Comparison of ENCODE assay signal across 8 mouse cellular contexts in genomic region chr7:45102940-45103585, GRCm38 (mm10). TPM values are rescaled to one million over a fixed set of nuclear protein-coding genes. Genes with fewer than 3 reads are reported as not detected.
DNase-seq lines count a peak whose midpoint lies in the region; ATAC-seq and TF ChIP-seq lines count a peak whose summit lies in the region.

No protein-coding gene starts in this region.

- H3K4me2 ChIP-seq in hindbrain, embryonic 15.5 days = peak overlapping the region; percentile 26
- H3K4me2 ChIP-seq in liver, embryonic 11.5 days = peak overlapping the region; percentile 57

- no peak overlapping the region for H3K9ac ChIP-seq in MEL (ENCODE audit: control insufficient read depth, low read depth, low read length, poor library complexity, severe bottlenecking)
- no peak overlapping the region for H3K9ac ChIP-seq in hindbrain, embryonic 15.5 days
- 0 out of 2 replicates have a peak overlapping the region, but pooled peaks have one; percentile 35 for H3K9ac ChIP-seq in liver, embryonic 11.5 days (ENCODE audit: low read depth, low read length)

- H3K27ac ChIP-seq in MEL (ENCODE audit: control insufficient read depth, low read depth, low read length) = no peak overlapping the region
- peak overlapping the region; percentile 50; the same call in 1 of the 2 replicates for H3K27ac ChIP-seq in hindbrain, embryonic 15.5 days (replicated peaks)
- peak overlapping the region; percentile 50; the same call in 1 of the 2 replicates for H3K27ac ChIP-seq in liver, embryonic 11.5 days (ENCODE audit: low read depth, low read length)

- H3K9me3 ChIP-seq in MEL (replicated peaks; ENCODE audit: insufficient read depth, low read length) = no peaks in the 10 kb centered on the region
- no peaks in the 10 kb centered on the region for H3K9me3 ChIP-seq in hindbrain, embryonic 15.5 days
- H3K9me3 ChIP-seq in liver, embryonic 11.5 days (ENCODE audit: control insufficient read depth, low read length) = no peaks in the 10 kb centered on the region

- H3K4me1 ChIP-seq in MEL (ENCODE audit: control insufficient read depth in 1 of 2, insufficient read depth in 2 of 2, low read length in 2 of 2) = peaks cover 2 to 11% of the 10 kb centered on the region in 2 experiments; a peak in 3 of 4 replicates
- H3K4me1 ChIP-seq in hindbrain, embryonic 15.5 days (replicated peaks) = no peaks in the 10 kb centered on the region
- peaks cover 6% of the 10 kb centered on the region for H3K4me1 ChIP-seq in liver, embryonic 11.5 days (replicated peaks; ENCODE audit: control insufficient read depth, insufficient read depth, low read length)

- no peak for TF ChIP-seq RAD21 in MEL (IDR thresholded peaks at IDR 0.05; ENCODE audit: low read depth, low read length)

- no peak for TF ChIP-seq POLR2A in MEL (IDR thresholded peaks at IDR 0.05; ENCODE audit: control insufficient read depth in 1 of 2, insufficient read depth in 1 of 2, low read depth in 1 of 2, low read length in 2 of 2, poor library complexity in 1 of 2)

- no peak for TF ChIP-seq CTCF in MEL (IDR thresholded peaks at IDR 0.05 in 2 of 3, conservative IDR thresholded peaks at IDR 0.05 in 1 of 3; ENCODE audit: control insufficient read depth in 1 of 3, insufficient read depth in 1 of 3, low read depth in 2 of 3, low read length in 3 of 3, poor library complexity in 1 of 3, severe bottlenecking in 1 of 3)

- H3K36me3 ChIP-seq in MEL (ENCODE audit: control insufficient read depth in 1 of 2, insufficient read depth in 2 of 2, low read length in 2 of 2) = no peaks in the 10 kb centered on the region
- no peaks in the 10 kb centered on the region for H3K36me3 ChIP-seq in hindbrain, embryonic 15.5 days
- H3K36me3 ChIP-seq in liver, embryonic 11.5 days (ENCODE audit: control insufficient read depth, insufficient read depth, low read length) = no peaks in the 10 kb centered on the region

- no peak for TF ChIP-seq EP300 in MEL (IDR thresholded peaks at IDR 0.05; ENCODE audit: low read depth in 1 of 2, low read length in 2 of 2)

- no peak for ATAC-seq in hindbrain, embryonic 15.5 days (ENCODE audit: low FRiP score, low read depth)
- ATAC-seq in liver, embryonic 11.5 days (replicated peaks; ENCODE audit: low FRiP score) = no peak

- peak; percentile 49 for DNase-seq in adrenal gland, postnatal 10 days
- DNase-seq in adrenal gland, adult 8-10 months = no peak
- DNase-seq in MEL (ENCODE audit: low read depth, low spot score) = no peak
- DNase-seq in liver, embryonic 11.5 days (ENCODE audit: low spot score) = no peak
- DNase-seq in frontal cortex, postnatal 36 days (ENCODE audit: low spot score in 2 of 2) = no peak
- no peak for DNase-seq in spleen, adult 12 weeks (ENCODE audit: low spot score)
- DNase-seq in thymus, postnatal 4 days = no peak

- 79% methylated on average over 9 of the region's 9 CpGs for WGBS in hindbrain, embryonic 15.5 days
- WGBS in liver, embryonic 11.5 days = 62% methylated on average over 9 of the region's 9 CpGs

- no peak overlapping the region for H3K4me3 ChIP-seq in MEL (ENCODE audit: control insufficient read depth in 1 of 2, insufficient read depth in 1 of 2, low read depth in 2 of 2, low read length in 2 of 2)
- H3K4me3 ChIP-seq in hindbrain, embryonic 15.5 days = peak overlapping the region; percentile 18; the same call in 1 of the 2 replicates
- H3K4me3 ChIP-seq in liver, embryonic 11.5 days (ENCODE audit: low read depth, low read length) = peak overlapping the region; percentile 5

- H3K27me3 ChIP-seq in MEL (ENCODE audit: control insufficient read depth in 1 of 2, insufficient read depth in 2 of 2, low read length in 2 of 2) = no peaks in the 10 kb centered on the region
- no peaks in the 10 kb centered on the region for H3K27me3 ChIP-seq in hindbrain, embryonic 15.5 days
- H3K27me3 ChIP-seq in liver, embryonic 11.5 days (replicated peaks; ENCODE audit: control insufficient read depth, insufficient read depth, low read length) = no peaks in the 10 kb centered on the region

- no peaks in the 10 kb centered on the region for H3K79me2 ChIP-seq in MEL (ENCODE audit: control insufficient read depth, insufficient read depth, low read length, poor library complexity)

TF ChIP-seq in MEL, 35 proteins besides CTCF, POLR2A, EP300 and RAD21:
- TF ChIP-seq USF1 (IDR thresholded peaks at IDR 0.05; ENCODE audit: low read depth, low read length) (0 out of 2 replicates have a peak, but pooled peaks have one; percentile 21), ELF1 (IDR thresholded peaks at IDR 0.05; ENCODE audit: low read depth, low read length) (no peak)

RNA-seq across cellular contexts. Expression of gene Fcgrt, which starts 0.6 kb away (rescaled TPM):
- total RNA-seq in adrenal gland, postnatal 10 days (2021) = 100 to 1,000 TPM; 169 to 185 TPM
- total RNA-seq in adrenal gland, adult 8-10 months (2022) = 100 to 1,000 TPM; 105 to 151 (median 125) TPM
- total RNA-seq in MEL (2012; rRNA removed) = 0.26 and 0.27 TPM in 2 replicates
- 1 to 10 TPM in 1 of 2 experiments, not detected in 1; 1.7 TPM for polyA plus RNA-seq in MEL (2012; ENCODE audit: insufficient read depth in 1 of 2, insufficient read length in 2 of 2, low read depth in 1 of 2, low replicate concordance in 2 of 2, missing spikeins in 1 of 2)
- 33.9 and 36.9 TPM in 2 replicates for polyA plus RNA-seq in hindbrain, embryonic 15.5 days (2015; fragmentation: Nextera tagmentation; extraction: Ambion mirVana)
- polyA plus RNA-seq in liver, embryonic 11.5 days (2014; fragmentation: Nextera tagmentation; extraction: Ambion mirVana) = 33.2 and 33.8 TPM in 2 replicates

RNA-seq across cellular contexts. Expression of gene Rcn3, which starts 11.0 kb away (rescaled TPM):
- 10 to 100 TPM; 65.2 to 71.2 TPM for total RNA-seq in adrenal gland, postnatal 10 days (2021)
- total RNA-seq in adrenal gland, adult 8-10 months (2022) = 10 to 100 TPM; 33.1 to 51.0 (median 37.1) TPM
- total RNA-seq in MEL (2012; rRNA removed) = 16.0 and 29.3 TPM in 2 replicates
- polyA plus RNA-seq in MEL (2012; ENCODE audit: insufficient read depth in 1 of 2, insufficient read length in 2 of 2, low read depth in 1 of 2, low replicate concordance in 2 of 2, missing spikeins in 1 of 2) = 10 to 100 TPM in 1 of 2 experiments, not detected in 1; 43.0 TPM
- polyA plus RNA-seq in hindbrain, embryonic 15.5 days (2015; fragmentation: Nextera tagmentation; extraction: Ambion mirVana) = 71.7 and 88.1 TPM in 2 replicates
- polyA plus RNA-seq in liver, embryonic 11.5 days (2014; fragmentation: Nextera tagmentation; extraction: Ambion mirVana) = 146 and 163 TPM in 2 replicates

RNA-seq across cellular contexts. Expression of gene Rps11, which starts 21.2 kb away (rescaled TPM):
- 1,000 to 10,000 TPM; 1,283 to 1,295 TPM for total RNA-seq in adrenal gland, postnatal 10 days (2021)
- 1,000 to 10,000 TPM; 1,085 to 1,250 (median 1,138) TPM for total RNA-seq in adrenal gland, adult 8-10 months (2022)
- total RNA-seq in MEL (2012; rRNA removed) = 2,482 and 2,708 TPM in 2 replicates
- 1,000 to 10,000 TPM; 3,189 to 5,434 TPM for polyA plus RNA-seq in MEL (2012; ENCODE audit: insufficient read depth in 1 of 2, insufficient read length in 2 of 2, low read depth in 1 of 2, low replicate concordance in 2 of 2, missing spikeins in 1 of 2)
- 762 and 841 TPM in 2 replicates for polyA plus RNA-seq in hindbrain, embryonic 15.5 days (2015; fragmentation: Nextera tagmentation; extraction: Ambion mirVana)
- 2,085 and 2,209 TPM in 2 replicates for polyA plus RNA-seq in liver, embryonic 11.5 days (2014; fragmentation: Nextera tagmentation; extraction: Ambion mirVana)

RNA-seq across cellular contexts. Expression of gene Rpl13a, which starts 25.5 kb away (rescaled TPM):
- total RNA-seq in adrenal gland, postnatal 10 days (2021) = 1,000 to 10,000 TPM; 1,643 to 1,697 TPM
- total RNA-seq in adrenal gland, adult 8-10 months (2022) = 1,000 to 10,000 TPM; 1,558 to 1,710 (median 1,647) TPM
- 2,773 and 3,160 TPM in 2 replicates for total RNA-seq in MEL (2012; rRNA removed)
- 1,000 to 10,000 TPM; 2,091 to 3,727 TPM for polyA plus RNA-seq in MEL (2012; ENCODE audit: insufficient read depth in 1 of 2, insufficient read length in 2 of 2, low read depth in 1 of 2, low replicate concordance in 2 of 2, missing spikeins in 1 of 2)
- 624 and 661 TPM in 2 replicates for polyA plus RNA-seq in hindbrain, embryonic 15.5 days (2015; fragmentation: Nextera tagmentation; extraction: Ambion mirVana)
- polyA plus RNA-seq in liver, embryonic 11.5 days (2014; fragmentation: Nextera tagmentation; extraction: Ambion mirVana) = 1,710 and 1,879 TPM in 2 replicates

RNA-seq across cellular contexts. Expression of gene Gm45713, which starts 33.0 kb away (rescaled TPM):
- not detected for total RNA-seq in adrenal gland, postnatal 10 days (2021)
- not detected for total RNA-seq in adrenal gland, adult 8-10 months (2022)
- total RNA-seq in MEL (2012; rRNA removed) = 0.69 and 3.9 TPM in 2 replicates
- polyA plus RNA-seq in MEL (2012; ENCODE audit: insufficient read depth in 1 of 2, insufficient read length in 2 of 2, low read depth in 1 of 2, low replicate concordance in 2 of 2, missing spikeins in 1 of 2) = not detected
- polyA plus RNA-seq in hindbrain, embryonic 15.5 days (2015; fragmentation: Nextera tagmentation; extraction: Ambion mirVana) = not detected in 2 replicates
- polyA plus RNA-seq in liver, embryonic 11.5 days (2014; fragmentation: Nextera tagmentation; extraction: Ambion mirVana) = 0.41 and 1.1 TPM in 2 replicates

Comparison
In these comparisons a context has a peak if more than half of its experiments do, and no peak if none do; other contexts are left out.
1. H3K4me3 ChIP-seq: peak in hindbrain, embryonic 15.5 days (single experiment) and liver, embryonic 11.5 days (single experiment); none in MEL (0 of 2).
2. RNA of gene Fcgrt, which starts 0.6 kb away (total RNA-seq): 169 to 185 TPM in adrenal gland, postnatal 10 days and 105 to 151 TPM in adrenal gland, adult 8-10 months; 0.26 to 0.27 TPM in MEL; every median in the first group is over 10 times any median in the second.